Comparison of ENCODE assay signal across 18 mouse cellular contexts in genomic region chr6:17611352-17612010, GRCm38 (mm10). TPM values are rescaled to one million over a fixed set of nuclear protein-coding genes. Genes with fewer than 3 reads are reported as not detected.
DNase-seq lines count a peak whose midpoint lies in the region; ATAC-seq lines count a peak whose summit lies in the region.
"Had no signal": no experiment of that assay in that cellular context is flagged by ENCODE, and none has a peak within 500 bp of the region (broad histone marks: within the 10 kb centered on the region; RNA-seq: fewer than 3 reads in every experiment).

No protein-coding gene starts in this region.

- no peak overlapping the region for H3K4me3 ChIP-seq in liver, embryonic 16.5 days (ENCODE audit: low read depth, low read length)
- no peak overlapping the region for H3K4me3 ChIP-seq in liver, embryonic 11.5 days (ENCODE audit: low read depth, low read length)
- no peak overlapping the region for H3K4me3 ChIP-seq in midbrain, embryonic 14.5 days (replicated peaks; ENCODE audit: low read depth, low read length)
- H3K4me3 ChIP-seq: embryonic facial prominence, embryonic 15.5 days; heart, embryonic 10.5 days; liver, embryonic 15.5 days; midbrain, embryonic 13.5 days had no signal

- no peak for ATAC-seq in liver, embryonic 16.5 days (ENCODE audit: low read depth)
- no peak for ATAC-seq in liver, embryonic 11.5 days (replicated peaks; ENCODE audit: low FRiP score)
- peak; percentile 89 for ATAC-seq in granulocyte monocyte progenitor cell, adult 5-6 weeks (replicated peaks; ENCODE audit: poor library complexity, severe bottlenecking)
- peak; percentile 88 for ATAC-seq in monocyte, adult 5-6 weeks (replicated peaks; ENCODE audit: insufficient number of reproducible peaks, low FRiP score, low TSS enrichment, poor library complexity, severe bottlenecking)
- ATAC-seq in midbrain, embryonic 14.5 days (ENCODE audit: low FRiP score, low TSS enrichment) = no peak
- ATAC-seq: forebrain, embryonic 16.5 days; midbrain, embryonic 13.5 days had no signal

- no peaks in the 10 kb centered on the region for H3K36me3 ChIP-seq in liver, embryonic 16.5 days (ENCODE audit: control insufficient read depth, insufficient read depth)
- no peaks in the 10 kb centered on the region for H3K36me3 ChIP-seq in liver, embryonic 11.5 days (ENCODE audit: control insufficient read depth, insufficient read depth, low read length)
- no peaks in the 10 kb centered on the region for H3K36me3 ChIP-seq in midbrain, embryonic 14.5 days (ENCODE audit: control insufficient read depth, insufficient read depth, low read length)
- H3K36me3 ChIP-seq: embryonic facial prominence, embryonic 15.5 days; heart, embryonic 10.5 days; liver, embryonic 15.5 days; midbrain, embryonic 13.5 days had no signal

- DNase-seq in liver, embryonic 11.5 days (ENCODE audit: low spot score) = no peak
- DNase-seq in B cell, adult 2 months = peak; percentile 34 to 38
- DNase-seq in adrenal gland, adult 8-10 months = no peak
- no peak for DNase-seq in midbrain, embryonic 14.5 days
- DNase-seq: adrenal gland, adult 2 months; cerebellum, postnatal 14 days; kidney, adult 18-20 months; kidney, postnatal 14 days; right cerebral cortex, postnatal 4 days; thymus, postnatal 4 days had no signal

- no peak overlapping the region for H3K9ac ChIP-seq in liver, embryonic 16.5 days (ENCODE audit: low read depth, low read length)
- H3K9ac ChIP-seq in liver, embryonic 11.5 days (ENCODE audit: low read depth, low read length) = no peak overlapping the region
- no peak overlapping the region for H3K9ac ChIP-seq in midbrain, embryonic 14.5 days (replicated peaks; ENCODE audit: low read length)
- H3K9ac ChIP-seq: embryonic facial prominence, embryonic 15.5 days; liver, embryonic 15.5 days; midbrain, embryonic 13.5 days had no signal

- H3K4me2 ChIP-seq in liver, embryonic 16.5 days (ENCODE audit: low read depth, low read length) = no peak overlapping the region
- H3K4me2 ChIP-seq in liver, embryonic 11.5 days = no peak overlapping the region
- no peak overlapping the region for H3K4me2 ChIP-seq in midbrain, embryonic 14.5 days (ENCODE audit: low read length)
- H3K4me2 ChIP-seq: embryonic facial prominence, embryonic 15.5 days; liver, embryonic 15.5 days; midbrain, embryonic 13.5 days had no signal

- 50% methylated on average over 11 of the region's 11 CpGs for WGBS in liver, embryonic 16.5 days (ENCODE audit: insufficient replicate concordance)
- 63% methylated on average over 11 of the region's 11 CpGs for WGBS in liver, embryonic 11.5 days
- WGBS in midbrain, embryonic 14.5 days = 93% methylated on average over 11 of the region's 11 CpGs

- peak overlapping the region; percentile 28; the same call in 1 of the 2 replicates for H3K27ac ChIP-seq in liver, embryonic 16.5 days (ENCODE audit: low read length)
- no peak overlapping the region for H3K27ac ChIP-seq in liver, embryonic 11.5 days (ENCODE audit: low read depth, low read length)
- H3K27ac ChIP-seq in midbrain, embryonic 14.5 days (replicated peaks; ENCODE audit: low read depth, low read length) = no peak overlapping the region
- H3K27ac ChIP-seq: embryonic facial prominence, embryonic 15.5 days; heart, embryonic 10.5 days; liver, embryonic 15.5 days; midbrain, embryonic 13.5 days had no signal

- H3K9me3 ChIP-seq in liver, embryonic 16.5 days (replicated peaks; ENCODE audit: control insufficient read depth, low read length) = no peaks in the 10 kb centered on the region
- H3K9me3 ChIP-seq in liver, embryonic 11.5 days (ENCODE audit: control insufficient read depth, low read length) = no peaks in the 10 kb centered on the region
- H3K9me3 ChIP-seq in midbrain, embryonic 14.5 days (ENCODE audit: control insufficient read depth, low read length) = no peaks in the 10 kb centered on the region
- H3K9me3 ChIP-seq: embryonic facial prominence, embryonic 15.5 days; heart, embryonic 10.5 days; liver, embryonic 15.5 days; midbrain, embryonic 13.5 days had no signal

- H3K27me3 ChIP-seq in liver, embryonic 16.5 days (ENCODE audit: control insufficient read depth, insufficient read depth, low read depth, low read length) = no peaks in the 10 kb centered on the region
- H3K27me3 ChIP-seq in liver, embryonic 11.5 days (replicated peaks; ENCODE audit: control insufficient read depth, insufficient read depth, low read length) = no peaks in the 10 kb centered on the region
- H3K27me3 ChIP-seq in midbrain, embryonic 14.5 days (ENCODE audit: control insufficient read depth, insufficient read depth, low read length) = no peaks in the 10 kb centered on the region
- H3K27me3 ChIP-seq: embryonic facial prominence, embryonic 15.5 days; liver, embryonic 15.5 days; midbrain, embryonic 13.5 days had no signal

- no peaks in the 10 kb centered on the region for H3K4me1 ChIP-seq in liver, embryonic 16.5 days (ENCODE audit: control insufficient read depth, low read depth, low read length)
- H3K4me1 ChIP-seq in liver, embryonic 11.5 days (replicated peaks; ENCODE audit: control insufficient read depth, insufficient read depth, low read length) = no peaks in the 10 kb centered on the region
- H3K4me1 ChIP-seq in midbrain, embryonic 14.5 days (ENCODE audit: control insufficient read depth, insufficient read depth, low read length) = no peaks in the 10 kb centered on the region
- H3K4me1 ChIP-seq: embryonic facial prominence, embryonic 15.5 days; heart, embryonic 10.5 days; liver, embryonic 15.5 days; midbrain, embryonic 13.5 days had no signal

RNA-seq across cellular contexts. Expression of gene Capza2, which starts 24.6 kb away (rescaled TPM):
- 80.9 and 88.3 TPM in 2 replicates for polyA plus RNA-seq in liver, embryonic 16.5 days (2015; fragmentation: Nextera tagmentation; extraction: Ambion mirVana)
- 164 and 186 TPM in 2 replicates for polyA plus RNA-seq in liver, embryonic 11.5 days (2014; fragmentation: Nextera tagmentation; extraction: Ambion mirVana)
- total RNA-seq in granulocyte monocyte progenitor cell, adult 5-6 weeks (2014; fragmentation: Nextera tagmentation) = 193 and 213 TPM in 2 replicates
- total RNA-seq in granulocyte monocyte progenitor cell, adult 5-6 weeks (2017) = 372 and 413 TPM in 2 replicates
- total RNA-seq in monocyte, adult 5-6 weeks (2017) = 472 to 775 TPM (median 753 TPM) in 3 replicates
- 100 to 1,000 TPM; 123 to 141 (median 129) TPM for total RNA-seq in adrenal gland, adult 8-10 months (2022)
- polyA plus RNA-seq in midbrain, embryonic 14.5 days (2014; fragmentation: Nextera tagmentation; extraction: Ambion mirVana) = 246 and 272 TPM in 2 replicates

Comparison
In these comparisons a context has a peak if more than half of its experiments do, and no peak if none do; other contexts are left out.
1. ATAC-seq: peak in granulocyte monocyte progenitor cell, adult 5-6 weeks (single experiment) and monocyte, adult 5-6 weeks (single experiment); none in liver, embryonic 16.5 days (single experiment), liver, embryonic 11.5 days (single experiment) and midbrain, embryonic 14.5 days (single experiment).
2. DNase-seq: peak in B cell, adult 2 months (2 of 2); none in liver, embryonic 11.5 days (single experiment), adrenal gland, adult 8-10 months (single experiment) and midbrain, embryonic 14.5 days (single experiment).